Mouse (Mus musculus) hindbrain, embryonic 10.5 days (tissue): ENCODE measurements around the gene Ankrd11. TPM values are rescaled to one million over a fixed set of nuclear protein-coding genes. Genes with fewer than 3 reads are reported as not detected.

Source experiments
- DNase-seq: peaks from one replicate; pipeline ENCODE4 v3.0.0-alpha.2; 2017; ENCODE audit warnings: low spot score
- H3K27ac ChIP-seq: fragments of 300-500 bp; sonication (generic); 2 replicates; pipeline ENCODE4 v1.5.1; 2016; ENCODE audit warnings: mild to moderate bottlenecking, moderate library complexity
- H3K27me3 ChIP-seq: fragments of 300-500 bp; sonication (generic); 2 replicates; pipeline ENCODE4 v1.6.1; 2016; ENCODE audit warnings: mild to moderate bottlenecking; ENCODE audit not compliant: poor library complexity, insufficient read depth, severe bottlenecking
- H3K36me3 ChIP-seq: fragments of 300-500 bp; sonication (generic); 2 replicates; pipeline ENCODE4 v1.6.1; 2016; ENCODE audit warnings: mild to moderate bottlenecking, moderate library complexity
- H3K4me1 ChIP-seq: fragments of 300-500 bp; sonication (generic); replicated peaks from 2 replicates; pipeline ENCODE4 v1.6.1; 2016; ENCODE audit warnings: mild to moderate bottlenecking
- H3K4me3 ChIP-seq: fragments of 300-500 bp; sonication (generic); 2 replicates; pipeline ENCODE4 v1.5.1; 2016; ENCODE audit warnings: mild to moderate bottlenecking, moderate library complexity
- H3K9me3 ChIP-seq: fragments of 300-500 bp; sonication (generic); 2 replicates; pipeline ENCODE4 v1.6.1; 2016; ENCODE audit warnings: mild to moderate bottlenecking, moderate library complexity
- WGBS: fragments of 180-500 bp; shearing (Covaris S2); methylation state at CpG from one replicate; pipeline ENCODE4 v1.1.7; 2016; 5-methylcytosine and 5-hydroxymethylcytosine counted together
- polyA plus RNA-seq: library from polyadenylated mRNA; unstranded; fragments of >200 nt; fragmentation: Nextera tagmentation; extraction: Ambion mirVana; gene quantifications from 2 replicates; pipeline ENCODE4 v1.2.1, GENCODE M21; 2016

Ankrd11 gene
- polyA plus RNA-seq, 1 experiment from 2014 or later = 31.4 TPM

DNA sequence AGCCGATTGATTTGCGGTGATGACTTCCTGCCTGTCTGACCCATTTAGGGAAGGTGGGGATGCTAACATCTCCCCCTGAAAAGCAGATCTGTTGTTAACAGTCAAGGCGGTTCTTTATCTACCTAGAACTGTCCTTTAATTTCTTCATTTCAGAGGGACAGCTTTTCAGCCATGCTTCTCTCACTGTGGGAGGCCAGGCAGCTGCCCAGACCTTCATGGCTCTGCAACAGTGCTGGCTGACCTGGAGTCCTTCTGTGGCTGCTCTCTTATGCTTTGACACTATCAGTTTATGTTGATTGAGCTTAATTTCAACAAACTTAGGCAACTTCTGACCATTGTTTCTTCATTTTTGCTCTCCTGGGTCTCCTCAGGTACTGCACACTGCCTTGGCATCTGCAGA, 161.8 kb downstream of the Ankrd11 start:
- Histone ChIP-seq H3K9me3 (no peaks in the 10 kb centered on the region), H3K27me3 (no peaks in the 10 kb centered on the region), H3K4me1 (peaks cover 21% of the 10 kb centered on the region), H3K36me3 (peaks cover 44% of the 10 kb centered on the region), H3K27ac (no peak overlapping the region), H3K4me3 (no peak overlapping the region)
- no peak for DNase-seq
- 51% methylated on average over 3 of the region's 3 CpGs for WGBS

DNA sequence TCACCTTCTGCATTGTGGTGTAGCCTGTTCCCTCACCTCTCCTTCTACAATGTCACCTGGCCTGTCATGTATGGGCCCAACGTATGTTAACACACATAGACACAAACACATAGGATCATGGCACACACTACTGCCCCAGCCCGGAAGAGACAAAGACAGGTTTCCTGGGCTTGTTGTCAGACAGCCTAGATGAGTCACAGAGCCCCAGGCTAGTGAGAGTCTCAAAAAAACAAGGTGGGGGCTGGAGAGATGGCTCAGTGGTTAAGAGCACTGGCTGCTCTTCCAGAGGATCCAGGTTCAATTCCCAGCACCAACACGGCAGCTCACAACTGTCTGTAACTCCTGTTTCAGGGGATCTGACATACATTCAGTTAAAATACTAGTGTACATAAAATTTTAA, 163.8 kb downstream of the Ankrd11 start:
- Histone ChIP-seq H3K9me3 (no peaks in the 10 kb centered on the region), H3K4me1 (peaks cover 25% of the 10 kb centered on the region)
- 87% methylated on average over 3 of the region's 3 CpGs for WGBS

DNA sequence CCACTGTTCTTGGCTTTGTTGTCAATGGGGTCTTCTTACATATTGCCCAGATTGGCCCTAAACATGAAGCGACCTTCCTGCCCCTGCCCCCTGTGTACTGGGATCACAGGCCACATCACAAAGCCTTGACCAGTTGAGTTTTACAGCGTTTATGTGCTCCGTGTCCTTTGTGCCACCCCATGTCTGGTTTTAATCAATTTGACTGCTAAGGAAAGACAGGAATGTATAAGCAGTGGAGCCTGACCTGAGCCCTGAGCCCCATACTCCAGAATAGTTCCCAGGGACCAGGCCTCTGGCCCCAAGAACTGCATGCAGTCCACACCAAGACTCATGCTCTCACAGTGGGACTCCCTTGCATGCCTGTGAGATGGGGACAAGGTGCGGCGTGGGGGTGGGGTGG, 166.9 kb downstream of the Ankrd11 start:
- no peaks in the 10 kb centered on the region for H3K36me3 ChIP-seq
- no peaks in the 10 kb centered on the region for H3K9me3 ChIP-seq
- peaks cover 5% of the 10 kb centered on the region for H3K27me3 ChIP-seq
- 62% methylated on average over 5 of the region's 5 CpGs for WGBS
- no peak overlapping the region for H3K27ac ChIP-seq
- peaks cover 23% of the 10 kb centered on the region for H3K4me1 ChIP-seq
- peak; percentile 26 for DNase-seq
- no peak overlapping the region for H3K4me3 ChIP-seq

More for the DNA sequence above, 163.8 kb downstream of the Ankrd11 start:
- no peak for DNase-seq
- Histone ChIP-seq H3K27me3 (no peaks in the 10 kb centered on the region), H3K4me3 (no peak overlapping the region), H3K36me3 (peaks cover 23% of the 10 kb centered on the region), H3K27ac (no peak overlapping the region)

DNA sequence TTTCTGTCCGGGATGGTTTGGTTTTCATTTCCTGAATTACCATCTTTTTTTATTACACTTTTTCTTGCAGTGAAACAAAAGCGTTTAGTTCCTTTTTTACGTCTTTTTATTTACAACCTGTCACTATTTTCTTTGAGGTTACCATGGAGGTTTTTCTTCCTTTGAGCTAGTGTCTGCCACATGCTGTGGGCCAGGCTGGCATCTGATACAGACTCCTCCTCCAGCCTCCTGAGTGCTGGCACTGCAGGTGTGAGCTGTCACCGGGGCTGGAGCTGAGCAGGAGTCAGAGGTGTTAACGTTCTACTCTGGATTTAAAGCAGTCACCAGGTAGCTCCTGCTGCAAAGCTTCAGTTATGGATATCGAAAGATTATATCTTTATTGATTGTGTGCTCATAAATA, 168.9 kb downstream of the Ankrd11 start:
- H3K27ac ChIP-seq = no peak overlapping the region
- H3K27me3 ChIP-seq = peaks cover 17% of the 10 kb centered on the region
- DNase-seq = no peak
- H3K9me3 ChIP-seq = no peaks in the 10 kb centered on the region
- WGBS = 55% methylated on average over 6 of the region's 6 CpGs
- no peaks in the 10 kb centered on the region for H3K36me3 ChIP-seq
- H3K4me3 ChIP-seq = no peak overlapping the region
- peaks cover 20% of the 10 kb centered on the region for H3K4me1 ChIP-seq

DNA sequence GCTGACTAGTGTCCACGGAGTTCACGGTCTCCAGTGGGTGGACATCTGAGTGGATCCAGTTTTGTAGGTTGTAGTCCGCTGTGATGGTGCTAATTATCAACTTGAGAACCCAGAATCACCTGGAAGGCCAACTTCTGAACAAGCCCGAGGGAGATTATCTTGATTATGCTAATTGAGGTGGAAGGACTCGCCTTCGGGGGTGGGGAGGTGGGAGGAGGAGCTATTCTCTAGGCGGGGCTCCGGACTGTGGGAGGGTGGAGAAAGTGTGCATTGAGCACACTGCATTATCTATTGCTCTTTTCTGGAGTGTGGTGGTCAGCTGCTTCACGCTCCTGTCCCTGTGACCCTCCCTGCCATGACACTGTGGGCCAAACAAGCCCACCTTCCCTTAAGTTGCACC, 170.4 kb downstream of the Ankrd11 start:
- no peak overlapping the region for H3K4me3 ChIP-seq
- 71% methylated on average over 9 of the region's 9 CpGs for WGBS

DNA sequence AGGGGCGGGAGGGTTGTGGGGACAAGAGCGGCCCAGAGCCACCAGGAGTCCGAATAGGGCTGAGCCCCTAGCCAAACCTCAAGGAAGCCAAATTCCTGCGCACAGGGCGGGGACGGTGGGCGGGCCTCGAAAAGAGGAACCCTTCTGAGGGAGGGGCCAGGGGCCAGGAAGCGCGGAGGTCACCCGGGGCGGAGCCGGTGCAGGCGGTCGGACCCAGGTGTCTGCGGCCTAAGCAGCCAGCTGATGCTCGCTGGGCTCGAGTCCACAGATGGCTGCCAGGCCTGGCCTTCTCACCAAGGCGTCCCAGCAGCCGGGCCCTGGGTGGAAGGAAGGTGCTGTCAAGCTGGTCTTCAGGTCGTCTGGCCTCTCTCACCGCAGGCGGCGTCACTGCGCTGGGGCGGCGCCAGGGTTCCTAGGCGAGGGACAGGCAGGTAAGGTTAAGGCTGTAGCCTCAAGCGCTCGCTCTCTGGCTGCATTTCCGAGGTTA, 171.7 kb downstream of the Ankrd11 start:
- 13% methylated on average over 31 of the region's 31 CpGs for WGBS
- Histone ChIP-seq H3K4me3 (peak overlapping the region; percentile 35), H3K9me3 (peaks cover 4% of the 10 kb centered on the region), H3K27ac (peak overlapping the region; percentile 17; the same call in 1 of the 2 replicates), H3K27me3 (peaks cover 20% of the 10 kb centered on the region), H3K36me3 (no peaks in the 10 kb centered on the region), H3K4me1 (peaks cover 20% of the 10 kb centered on the region)
- peak; percentile 50 for DNase-seq

More for the DNA sequence above, 170.4 kb downstream of the Ankrd11 start:
- Histone ChIP-seq H3K9me3 (no peaks in the 10 kb centered on the region; the same call in 1 of the 2 replicates), H3K27ac (no peak overlapping the region), H3K36me3 (no peaks in the 10 kb centered on the region), H3K27me3 (peaks cover 17% of the 10 kb centered on the region), H3K4me1 (peaks cover 22% of the 10 kb centered on the region)
- no peak for DNase-seq

DNA sequence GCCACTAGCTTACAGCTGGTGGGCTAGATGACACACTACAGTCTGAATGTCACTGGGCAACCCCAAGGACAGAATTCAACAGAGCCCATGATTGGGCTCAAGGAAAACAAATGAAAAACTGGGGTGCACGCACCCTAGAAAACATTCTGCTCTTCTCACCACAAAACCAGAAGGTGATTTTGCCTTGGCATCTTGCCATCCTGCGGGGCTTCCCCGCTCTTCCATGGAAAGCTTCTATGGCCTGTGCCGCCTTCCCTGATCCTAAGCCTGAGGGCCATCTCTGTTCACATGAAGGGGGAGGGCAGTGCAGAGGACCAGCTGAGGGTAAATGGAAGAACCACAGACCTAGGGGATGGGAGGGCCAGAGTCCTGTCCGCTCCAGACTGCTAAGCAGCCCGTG, 174.1 kb downstream of the Ankrd11 start:
- WGBS = 90% methylated on average over 6 of the region's 6 CpGs
- Histone ChIP-seq H3K36me3 (no peaks in the 10 kb centered on the region), H3K27me3 (peaks cover 26% of the 10 kb centered on the region), H3K27ac (no peak overlapping the region), H3K9me3 (peaks cover 18% of the 10 kb centered on the region), H3K4me1 (peaks cover 28% of the 10 kb centered on the region), H3K4me3 (no peak overlapping the region)
- DNase-seq = no peak

DNA sequence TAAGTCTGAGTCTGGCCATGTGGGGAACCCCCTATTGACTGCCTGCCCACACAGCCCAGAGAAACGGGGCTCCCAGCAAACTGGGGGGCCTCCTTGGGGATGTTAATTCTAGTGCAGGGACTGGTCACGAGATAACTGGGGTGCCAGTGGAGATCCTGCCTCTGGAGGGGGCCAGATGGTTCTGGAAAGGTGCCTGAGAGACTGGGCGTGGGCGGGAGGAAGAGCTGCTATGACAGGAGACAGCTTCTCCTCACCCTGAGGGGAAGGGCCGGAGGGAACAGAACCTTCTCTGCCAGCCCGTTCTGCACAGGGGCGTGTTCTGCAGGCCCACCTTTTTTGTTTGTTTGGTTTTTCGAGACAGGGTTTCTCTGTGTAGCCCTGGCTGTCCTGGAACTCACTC, 175.8 kb downstream of the Ankrd11 start:
- Histone ChIP-seq H3K4me3 (no peak overlapping the region), H3K27ac (no peak overlapping the region), H3K36me3 (no peaks in the 10 kb centered on the region), H3K9me3 (peaks cover 18% of the 10 kb centered on the region), H3K4me1 (peaks cover 28% of the 10 kb centered on the region), H3K27me3 (peaks cover 26% of the 10 kb centered on the region)
- 80% methylated on average over 8 of the region's 8 CpGs for WGBS
- no peak for DNase-seq

DNA sequence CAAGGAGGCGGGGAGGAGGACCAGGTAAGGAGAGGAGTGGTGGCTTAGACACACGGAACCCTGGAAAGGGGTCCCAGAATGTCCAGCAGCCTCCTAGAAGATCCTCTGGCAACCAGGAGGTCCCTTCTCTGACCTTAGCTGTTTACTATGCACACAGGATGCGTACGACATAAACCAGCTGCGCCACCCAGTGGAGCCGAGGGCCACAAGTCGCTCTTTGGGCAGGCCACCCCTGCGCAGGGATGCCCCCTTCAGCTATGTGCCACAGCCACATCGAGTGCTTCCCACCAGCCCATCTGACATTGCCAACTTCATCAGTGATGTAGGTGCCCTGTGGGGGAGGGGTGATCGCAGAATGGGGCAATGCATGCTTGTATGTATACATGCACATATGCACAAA, 176.6 kb downstream of the Ankrd11 start:
- peaks cover 18% of the 10 kb centered on the region for H3K9me3 ChIP-seq
- peaks cover 24% of the 10 kb centered on the region for H3K27me3 ChIP-seq
- H3K27ac ChIP-seq = no peak overlapping the region
- no peaks in the 10 kb centered on the region for H3K36me3 ChIP-seq
- H3K4me3 ChIP-seq = peak overlapping the region; percentile 46
- peaks cover 25% of the 10 kb centered on the region for H3K4me1 ChIP-seq
- WGBS = 63% methylated on average over 10 of the region's 10 CpGs
- no peak for DNase-seq

DNA sequence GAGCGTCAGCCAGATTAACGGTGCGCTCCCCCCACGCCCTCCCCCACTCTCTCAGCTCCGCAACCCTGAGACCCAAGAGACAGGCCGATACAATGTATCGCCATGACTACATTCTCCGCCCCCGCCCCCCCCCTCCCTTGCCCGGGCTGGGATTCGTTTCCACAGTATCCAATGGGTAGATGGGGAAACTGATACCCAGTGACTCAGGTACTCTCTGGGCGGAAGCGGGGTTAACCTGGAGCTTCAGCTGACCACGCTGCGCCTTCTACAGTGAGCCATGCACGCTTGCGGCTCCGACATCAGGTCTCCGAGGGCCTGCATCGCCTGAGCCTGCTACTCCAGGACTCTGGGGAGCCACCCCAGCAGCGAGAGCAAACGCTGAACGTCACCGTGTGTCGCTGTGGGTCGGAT, 177.4 kb downstream of the Ankrd11 start:
- no peak for DNase-seq
- Histone ChIP-seq H3K36me3 (no peaks in the 10 kb centered on the region), H3K4me3 (peak overlapping the region; percentile 46), H3K9me3 (peaks cover 18% of the 10 kb centered on the region), H3K27ac (peak overlapping the region; percentile 56; the same call in 1 of the 2 replicates), H3K4me1 (peaks cover 18% of the 10 kb centered on the region), H3K27me3 (peaks cover 17% of the 10 kb centered on the region)
- 51% methylated on average over 26 of the region's 26 CpGs for WGBS

DNA sequence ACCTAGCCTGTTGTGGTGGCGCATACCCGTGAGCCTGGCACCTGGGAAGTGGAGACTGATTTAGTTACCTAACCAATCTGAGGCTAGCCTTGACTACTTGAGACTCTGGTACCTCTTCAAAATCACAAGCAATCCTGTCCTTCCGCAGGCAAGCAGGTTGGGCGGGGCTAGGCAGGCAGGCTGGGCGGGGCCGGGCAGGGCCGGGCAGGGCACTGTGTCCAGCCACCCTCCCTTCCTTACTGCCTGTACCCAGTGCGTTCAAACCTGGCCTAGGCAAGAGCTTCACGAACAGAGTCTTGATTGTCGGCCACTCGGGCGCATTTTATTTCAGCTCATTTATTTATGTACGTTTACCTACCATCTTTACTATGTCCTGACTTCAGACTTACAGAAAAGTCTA, 182.2 kb downstream of the Ankrd11 start:
- peaks cover 8% of the 10 kb centered on the region for H3K9me3 ChIP-seq
- no peak overlapping the region for H3K4me3 ChIP-seq
- H3K4me1 ChIP-seq = peaks cover 8% of the 10 kb centered on the region
- no peak for DNase-seq
- peaks cover 8% of the 10 kb centered on the region; the same call in 1 of the 2 replicates for H3K27me3 ChIP-seq
- H3K27ac ChIP-seq = no peak overlapping the region
- H3K36me3 ChIP-seq = no peaks in the 10 kb centered on the region
- WGBS = 62% methylated on average over 13 of the region's 13 CpGs

DNA sequence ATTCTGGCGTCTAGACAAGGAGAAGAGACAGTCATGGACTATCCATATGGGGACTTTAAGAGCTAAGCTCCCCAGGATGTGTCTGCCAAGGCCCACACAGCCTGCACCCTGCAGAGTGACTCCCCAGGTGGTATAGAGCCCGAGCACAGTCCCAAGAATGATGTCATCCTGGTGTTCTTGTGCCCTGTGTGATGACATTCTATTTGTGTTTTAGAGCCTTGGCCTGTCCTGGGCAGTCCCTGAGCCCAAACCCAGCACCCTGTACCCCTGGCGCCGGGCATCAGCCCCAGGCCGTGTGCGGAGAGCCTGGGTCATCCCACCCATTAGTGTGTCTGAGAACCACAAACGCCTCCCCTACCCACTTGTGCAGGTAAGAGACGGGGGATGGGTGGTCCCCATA, 185.8 kb downstream of the Ankrd11 start:
- 82% methylated on average over 8 of the region's 8 CpGs for WGBS
- Histone ChIP-seq H3K9me3 (no peaks in the 10 kb centered on the region), H3K27me3 (peaks cover 22% of the 10 kb centered on the region), H3K36me3 (no peaks in the 10 kb centered on the region), H3K4me1 (peaks cover 33% of the 10 kb centered on the region), H3K4me3 (no peak overlapping the region), H3K27ac (no peak overlapping the region)
- no peak for DNase-seq

DNA sequence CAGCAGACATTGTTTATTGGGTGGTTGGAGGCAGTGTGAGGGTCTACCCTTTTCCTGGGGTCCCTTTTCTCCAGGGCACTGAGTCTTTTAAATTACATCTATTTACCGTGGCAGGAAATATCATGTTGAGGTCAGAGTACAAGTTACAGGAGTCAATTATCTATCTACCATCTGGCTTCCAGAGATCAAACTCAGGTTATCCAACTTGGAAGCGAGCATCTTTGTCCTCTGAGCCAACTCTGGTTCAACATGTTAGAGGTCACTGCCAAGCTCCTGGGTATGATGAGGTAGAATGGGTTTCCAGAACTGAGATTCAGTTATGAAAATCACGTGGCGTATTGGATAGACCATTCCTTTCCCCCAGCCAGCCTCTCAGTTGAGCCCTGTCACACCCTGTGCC, 187.0 kb downstream of the Ankrd11 start:
- H3K9me3 ChIP-seq = no peaks in the 10 kb centered on the region
- no peak overlapping the region for H3K4me3 ChIP-seq
- H3K27ac ChIP-seq = no peak overlapping the region
- H3K4me1 ChIP-seq = peaks cover 40% of the 10 kb centered on the region
- H3K36me3 ChIP-seq = no peaks in the 10 kb centered on the region
- DNase-seq = no peak
- H3K27me3 ChIP-seq = peaks cover 31% of the 10 kb centered on the region
- 88% methylated on average over 4 of the region's 4 CpGs for WGBS

DNA sequence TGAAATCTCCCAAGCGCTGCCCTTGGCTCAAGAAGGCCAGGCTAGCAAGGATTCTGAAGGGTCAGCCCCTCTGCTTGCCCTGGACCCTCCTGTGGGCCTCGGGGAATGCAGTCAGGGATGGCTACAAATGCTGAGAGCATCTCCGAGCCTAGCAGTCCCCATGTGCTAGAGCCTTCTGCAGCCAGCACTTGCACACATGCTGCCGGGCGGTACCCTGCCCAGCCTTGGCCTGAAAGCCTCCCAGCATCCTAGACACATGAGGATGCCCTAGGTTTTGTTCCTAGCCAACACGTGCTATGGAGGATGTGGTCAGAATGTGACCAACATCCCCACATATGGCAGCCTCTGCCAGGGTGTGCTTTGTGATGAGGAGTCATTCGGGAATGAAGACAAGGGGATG, 187.7 kb downstream of the Ankrd11 start:
- WGBS = 75% methylated on average over 7 of the region's 7 CpGs
- Histone ChIP-seq H3K9me3 (no peaks in the 10 kb centered on the region), H3K36me3 (no peaks in the 10 kb centered on the region), H3K4me1 (peaks cover 47% of the 10 kb centered on the region), H3K27ac (peak overlapping the region; percentile 72; the same call in 1 of the 2 replicates), H3K4me3 (no peak overlapping the region), H3K27me3 (peaks cover 37% of the 10 kb centered on the region)
- DNase-seq = no peak
